Comparison of ENCODE assay signal across 24 mouse cellular contexts in genomic region chr1:175646952-175647351, GRCm38 (mm10). TPM values are rescaled to one million over a fixed set of nuclear protein-coding genes. Genes with fewer than 3 reads are reported as not detected.
A peak's percentile ranks its signal among the peaks of the same experiment; 100 is the strongest.
DNase-seq lines count a peak whose midpoint lies in the region; ATAC-seq and TF ChIP-seq lines count a peak whose summit lies in the region.
"Had no signal": no experiment of that assay in that cellular context is flagged by ENCODE, and none has a peak within 500 bp of the region (broad histone marks: within the 10 kb centered on the region; RNA-seq: fewer than 3 reads in every experiment).

No protein-coding gene starts in this region.

- no peak overlapping the region for H3K4me3 ChIP-seq in kidney, postnatal 0 days (replicated peaks; ENCODE audit: low read depth, low read length)
- no peak overlapping the region for H3K4me3 ChIP-seq in liver, embryonic 13.5 days (replicated peaks)
- H3K4me3 ChIP-seq: forebrain, embryonic 12.5 days; heart, adult 2 months; limb, embryonic 12.5 days; midbrain, embryonic 10.5 days; neural tube, embryonic 12.5 days had no signal

- H3K4me1 ChIP-seq in kidney, postnatal 0 days (replicated peaks; ENCODE audit: insufficient read depth, low read length): no peaks in the 10 kb centered on the region
- no peaks in the 10 kb centered on the region for H3K4me1 ChIP-seq in liver, embryonic 13.5 days (replicated peaks)
- H3K4me1 ChIP-seq: forebrain, embryonic 12.5 days; limb, embryonic 12.5 days; neural tube, embryonic 12.5 days had no signal

- ATAC-seq in common myeloid progenitor, adult 5-6 weeks (replicated peaks; ENCODE audit: low read depth, poor library complexity, severe bottlenecking): peak; percentile 57
- ATAC-seq in kidney, postnatal 0 days (replicated peaks; ENCODE audit: low FRiP score, low read depth): 0 out of 2 replicates have a peak, but pooled peaks have one; percentile 54
- peak; percentile 69 for ATAC-seq in liver, embryonic 13.5 days (ENCODE audit: low read depth)

- WGBS in kidney, postnatal 0 days: 34% methylated on average over 9 of the region's 9 CpGs
- 25% methylated on average over 9 of the region's 9 CpGs for WGBS in liver, embryonic 13.5 days (ENCODE audit: insufficient replicate concordance)

- TF ChIP-seq CTCF in kidney, postnatal 0 days (IDR thresholded peaks at IDR 0.05; ENCODE audit: low read depth): no peak

- H3K27me3 ChIP-seq in kidney, postnatal 0 days (ENCODE audit: insufficient read depth, low read length): no peaks in the 10 kb centered on the region
- H3K27me3 ChIP-seq in liver, embryonic 13.5 days: no peaks in the 10 kb centered on the region
- H3K27me3 ChIP-seq: forebrain, embryonic 12.5 days; limb, embryonic 12.5 days; neural tube, embryonic 12.5 days had no signal

- no peak overlapping the region for H3K27ac ChIP-seq in kidney, postnatal 0 days
- peak overlapping the region; percentile 37; the same call in 1 of the 2 replicates for H3K27ac ChIP-seq in liver, embryonic 13.5 days
- H3K27ac ChIP-seq: forebrain, embryonic 12.5 days; heart, adult 2 months; limb, embryonic 12.5 days; midbrain, embryonic 10.5 days; neural tube, embryonic 12.5 days had no signal

- H3K4me2 ChIP-seq in kidney, postnatal 0 days (ENCODE audit: low read length): no peak overlapping the region
- no peak overlapping the region for H3K4me2 ChIP-seq in liver, embryonic 13.5 days
- H3K4me2 ChIP-seq: forebrain, embryonic 12.5 days; limb, embryonic 12.5 days; neural tube, embryonic 12.5 days had no signal

- peak; percentile 25 for DNase-seq in 416B (ENCODE audit: low read depth)
- peak; percentile 12 for DNase-seq in kidney, postnatal 0 days (ENCODE audit: low spot score)
- DNase-seq in liver, embryonic 13.5 days: no peak
- DNase-seq in gastrocnemius, postnatal 4 days (ENCODE audit: low spot score in 2 of 2): no peak
- DNase-seq in T-cell, adult 2 months (ENCODE audit: low spot score): no peak
- DNase-seq in thymus, adult 18-20 months: no peak
- DNase-seq in frontal cortex, adult 2 months (ENCODE audit: extremely low spot score in 1 of 2, low spot score in 1 of 2): no peak
- DNase-seq: cerebellum, adult 9-10 months; heart, adult 2 months; lung, postnatal 10 days; spleen, adult 18-20 months; thymus, postnatal 25 days had no signal

- no peaks in the 10 kb centered on the region for H3K9me3 ChIP-seq in kidney, postnatal 0 days (replicated peaks; ENCODE audit: low read length)
- H3K9me3 ChIP-seq in liver, embryonic 13.5 days (replicated peaks): no peaks in the 10 kb centered on the region
- H3K9me3 ChIP-seq: forebrain, embryonic 12.5 days; G1E; limb, embryonic 12.5 days; midbrain, embryonic 10.5 days; neural tube, embryonic 12.5 days had no signal

- H3K9ac ChIP-seq in kidney, postnatal 0 days (ENCODE audit: low read depth, low read length): no peak overlapping the region
- no peak overlapping the region for H3K9ac ChIP-seq in liver, embryonic 13.5 days
- H3K9ac ChIP-seq: forebrain, embryonic 12.5 days; limb, embryonic 12.5 days; neural tube, embryonic 12.5 days had no signal

- no peaks in the 10 kb centered on the region for H3K36me3 ChIP-seq in kidney, postnatal 0 days (ENCODE audit: insufficient read depth, low read length)
- H3K36me3 ChIP-seq in liver, embryonic 13.5 days: 0 out of 2 replicates have a peak, but pooled peaks cover 1% of the 10 kb centered on the region
- H3K36me3 ChIP-seq: forebrain, embryonic 12.5 days; G1E; limb, embryonic 12.5 days; midbrain, embryonic 10.5 days; neural tube, embryonic 12.5 days had no signal

RNA-seq across cellular contexts. Expression of gene Fh1, which starts 21.5 kb away (rescaled TPM):
- 86.6 and 102 TPM in 2 replicates for total RNA-seq in common myeloid progenitor, adult 5-6 weeks (2017)
- polyA plus RNA-seq in kidney, postnatal 0 days (2015; fragmentation: Nextera tagmentation; extraction: Ambion mirVana): 161 and 162 TPM in 2 replicates
- 85.3 and 88.1 TPM in 2 replicates for polyA plus RNA-seq in liver, embryonic 13.5 days (2015; fragmentation: Nextera tagmentation; extraction: Ambion mirVana)
- total RNA-seq in gastrocnemius, postnatal 4 days (2021): 100 to 1,000 TPM; 176 to 187 TPM
- 102 and 108 TPM in 2 replicates for polyA plus RNA-seq in frontal cortex, adult 2 months (2012; rRNA removed)

RNA-seq across cellular contexts. Expression of gene Kmo, which starts 26.8 kb away (rescaled TPM):
- total RNA-seq in common myeloid progenitor, adult 5-6 weeks (2017): 9.8 and 12.4 TPM in 2 replicates
- 0.43 and 0.49 TPM in 2 replicates for polyA plus RNA-seq in kidney, postnatal 0 days (2015; fragmentation: Nextera tagmentation; extraction: Ambion mirVana)
- 5.6 and 8.1 TPM in 2 replicates for polyA plus RNA-seq in liver, embryonic 13.5 days (2015; fragmentation: Nextera tagmentation; extraction: Ambion mirVana)
- under 1 TPM; 0.31 to 0.34 TPM for total RNA-seq in gastrocnemius, postnatal 4 days (2021)
- 0.13 and 0.16 TPM in 2 replicates for polyA plus RNA-seq in frontal cortex, adult 2 months (2012; rRNA removed)
- total RNA-seq: G1E had no signal
- polyA plus RNA-seq: G1E had no signal

RNA-seq across cellular contexts. Expression of gene Opn3, which starts 45.6 kb away (rescaled TPM):
- 1.9 TPM in 1 of 2 replicates, not detected in the other for total RNA-seq in common myeloid progenitor, adult 5-6 weeks (2017)
- 10.3 and 10.5 TPM in 2 replicates for polyA plus RNA-seq in kidney, postnatal 0 days (2015; fragmentation: Nextera tagmentation; extraction: Ambion mirVana)
- 1.5 and 1.9 TPM in 2 replicates for polyA plus RNA-seq in liver, embryonic 13.5 days (2015; fragmentation: Nextera tagmentation; extraction: Ambion mirVana)
- total RNA-seq in gastrocnemius, postnatal 4 days (2021): 1 to 10 TPM; 5.4 to 7.5 TPM
- 6.5 and 6.8 TPM in 2 replicates for polyA plus RNA-seq in frontal cortex, adult 2 months (2012; rRNA removed)

RNA-seq across cellular contexts. Expression of gene Chml, which starts 45.7 kb away (rescaled TPM):
- total RNA-seq in common myeloid progenitor, adult 5-6 weeks (2017): 17.8 and 26.8 TPM in 2 replicates
- 2.1 and 2.3 TPM in 2 replicates for polyA plus RNA-seq in kidney, postnatal 0 days (2015; fragmentation: Nextera tagmentation; extraction: Ambion mirVana)
- 0.62 and 1.1 TPM in 2 replicates for polyA plus RNA-seq in liver, embryonic 13.5 days (2015; fragmentation: Nextera tagmentation; extraction: Ambion mirVana)
- total RNA-seq in gastrocnemius, postnatal 4 days (2021): 1 to 10 TPM; 6.7 to 7.3 TPM
- polyA plus RNA-seq in frontal cortex, adult 2 months (2012; rRNA removed): 4.2 and 4.6 TPM in 2 replicates

RNA-seq across cellular contexts. Expression of gene Wdr64, which starts 51.4 kb away (rescaled TPM):
- total RNA-seq in common myeloid progenitor, adult 5-6 weeks (2017): not detected in 2 replicates
- not detected in 2 replicates for polyA plus RNA-seq in kidney, postnatal 0 days (2015; fragmentation: Nextera tagmentation; extraction: Ambion mirVana)
- polyA plus RNA-seq in liver, embryonic 13.5 days (2015; fragmentation: Nextera tagmentation; extraction: Ambion mirVana): not detected in 2 replicates
- total RNA-seq in gastrocnemius, postnatal 4 days (2021): not detected
- 0.04 TPM in 1 of 2 replicates, not detected in the other for polyA plus RNA-seq in frontal cortex, adult 2 months (2012; rRNA removed)
- total RNA-seq: adrenal gland, postnatal 4 days; gastrocnemius, adult 18-20 months; heart, adult 2 months; left cerebral cortex, adult 8-10 months; monocyte, adult 5-6 weeks had no signal
- polyA plus RNA-seq: forebrain, embryonic 12.5 days; G1E; heart, adult 2 months; heart, embryonic 16.5 days; limb, embryonic 12.5 days; midbrain, embryonic 10.5 days; neural tube, embryonic 12.5 days; stomach, embryonic 16.5 days had no signal

Comparison
In these comparisons a context has a peak if more than half of its experiments do, and no peak if none do; other contexts are left out.
1. DNase-seq: peak in 416B (single experiment) and kidney, postnatal 0 days (single experiment); none in liver, embryonic 13.5 days (single experiment), gastrocnemius, postnatal 4 days (0 of 2), T-cell, adult 2 months (single experiment), thymus, adult 18-20 months (0 of 2) and frontal cortex, adult 2 months (0 of 2).
2. Peak in every context shown above with its lines, with median percentiles within 50 percentile points of each other: ATAC-seq.